Mouse (Mus musculus): ENCODE measurements around the gene Anks1b.
A peak's percentile ranks its signal among the peaks of the same experiment; 100 is the strongest.
"Not testable (repeated sequence)": the region's sequence is repeated elsewhere in the genome, so short reads cannot be mapped to it uniquely, and the experiment has no call there.

Anks1b gene

DNA sequence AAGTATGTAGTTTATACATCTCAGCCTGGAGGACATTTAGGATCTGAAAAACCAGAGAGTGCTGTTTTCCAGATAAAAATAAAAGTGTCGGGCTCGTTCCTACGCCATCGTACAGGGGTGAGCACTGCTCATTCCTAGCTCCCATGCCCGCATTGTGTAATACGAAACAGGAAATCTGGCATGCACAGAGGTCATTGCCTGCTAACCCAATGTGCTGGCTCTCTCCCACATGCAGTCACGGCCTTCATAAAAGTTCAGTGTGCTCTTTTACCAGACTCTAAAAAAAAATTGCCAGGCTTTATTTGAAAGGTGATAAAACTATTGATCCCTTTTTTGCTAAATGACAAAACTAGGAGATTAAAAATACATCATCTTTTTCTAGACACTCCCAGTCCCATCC, 689.6 kb downstream of the Anks1b start:
- no peak for DNase-seq (ENCODE audit: low spot score in 2 of 2)

DNA sequence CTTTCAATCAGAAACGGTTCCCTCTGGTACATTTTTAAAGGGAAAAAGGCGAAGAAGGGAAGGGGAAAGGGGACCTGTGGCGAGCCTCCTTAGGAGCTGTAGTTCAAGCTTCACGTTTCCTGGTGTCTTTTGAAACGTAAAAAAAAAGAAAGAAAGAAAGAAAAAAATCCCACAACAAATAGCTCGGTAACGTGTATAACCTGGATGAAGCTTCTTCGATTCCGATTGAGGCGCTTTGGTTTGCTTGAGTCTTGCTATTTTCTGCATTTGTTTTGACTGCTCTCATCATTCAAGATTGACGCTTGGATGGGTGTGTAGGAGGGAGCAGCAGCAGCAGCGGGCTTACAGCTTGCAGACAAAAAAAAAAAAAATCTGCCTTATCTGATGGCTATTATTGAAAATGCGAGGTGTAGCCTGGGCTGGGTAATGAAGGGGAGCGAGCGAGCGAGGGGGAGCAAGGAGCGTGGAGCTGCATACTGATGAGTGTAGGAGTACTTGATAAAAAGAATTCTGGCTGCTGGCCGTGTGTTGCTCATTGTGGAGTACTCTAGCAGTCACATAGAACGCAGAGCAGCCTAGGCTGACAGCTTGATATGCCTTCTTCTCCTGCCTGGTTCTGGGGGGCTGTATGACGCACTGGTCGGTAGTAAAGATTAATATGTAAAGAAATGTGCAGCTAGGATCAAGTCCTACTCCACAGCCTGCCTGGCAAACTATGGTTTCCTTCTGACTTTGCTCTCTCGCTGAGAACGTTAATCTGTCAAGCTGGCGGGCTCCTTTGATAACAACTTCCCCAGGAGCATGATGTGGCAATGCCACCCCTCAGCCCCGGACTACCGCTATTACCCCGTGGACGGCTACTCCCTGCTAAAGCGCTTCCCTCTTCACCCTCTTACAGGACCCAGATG, 703.1 kb downstream of the Anks1b start:
- peak; percentile 78 to 83 for DNase-seq (ENCODE audit: low spot score in 2 of 2)

DNA sequence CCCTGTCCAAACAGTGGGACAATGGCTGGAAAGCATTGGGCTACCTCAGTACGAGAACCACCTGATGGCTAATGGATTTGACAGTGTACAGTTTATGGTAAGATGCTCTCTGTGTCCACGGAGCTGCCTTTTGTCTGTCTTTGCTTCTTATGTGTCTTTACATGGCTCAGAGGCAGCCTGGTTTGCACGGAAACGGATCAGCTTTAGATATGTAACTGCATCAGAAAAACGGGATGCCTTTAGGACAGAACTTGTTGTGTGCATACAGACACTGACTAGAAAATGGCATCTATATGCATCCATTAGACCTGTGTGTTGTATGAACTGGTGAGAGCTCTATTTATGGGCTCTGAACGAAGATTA, 703.8 kb downstream of the Anks1b start:
- DNase-seq (ENCODE audit: low spot score in 2 of 2) = peak in 1 of 2 experiments; percentile 60

DNA sequence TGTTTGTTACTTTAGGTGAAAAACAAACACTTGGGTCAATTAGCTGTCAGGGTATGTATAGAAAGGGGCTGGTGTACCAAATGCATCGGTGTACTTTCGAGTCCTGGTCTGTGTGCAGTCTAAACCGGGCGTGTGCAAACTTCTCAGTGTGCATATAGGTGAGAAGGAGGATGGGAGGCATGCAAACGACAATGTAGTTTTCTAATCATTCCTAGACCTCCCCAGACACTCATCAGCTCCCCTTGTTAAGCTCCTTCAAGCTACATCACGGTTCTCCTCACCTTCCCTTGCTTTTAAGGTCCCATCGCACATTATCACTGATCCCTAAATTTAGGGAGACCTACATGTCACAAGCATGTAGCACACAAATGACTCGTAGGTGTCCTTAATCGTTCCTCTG, 704.5 kb downstream of the Anks1b start:
- DNase-seq (ENCODE audit: low spot score in 2 of 2) = peak in 1 of 2 experiments; percentile 55

DNA sequence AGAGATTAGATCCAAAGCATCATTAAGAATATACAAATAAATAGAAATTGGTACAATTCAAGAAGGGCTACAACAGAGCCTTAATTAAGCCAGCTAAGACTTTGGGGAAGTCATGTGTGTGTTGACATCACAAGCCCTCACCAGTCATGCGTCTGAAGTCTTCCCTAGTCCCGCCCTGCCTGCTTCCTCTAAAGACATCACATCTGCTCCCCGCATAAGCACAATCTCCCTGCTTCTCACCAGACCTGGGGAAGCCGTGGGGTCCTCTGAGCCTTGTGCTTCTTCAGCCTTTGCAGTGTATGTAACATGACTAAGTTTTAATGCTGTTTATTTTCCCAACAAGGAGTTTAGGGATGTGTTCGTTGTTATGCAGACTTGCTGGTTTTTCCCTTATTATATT, 706.7 kb downstream of the Anks1b start:
- DNase-seq (ENCODE audit: low spot score in 2 of 2) = no peak

DNA sequence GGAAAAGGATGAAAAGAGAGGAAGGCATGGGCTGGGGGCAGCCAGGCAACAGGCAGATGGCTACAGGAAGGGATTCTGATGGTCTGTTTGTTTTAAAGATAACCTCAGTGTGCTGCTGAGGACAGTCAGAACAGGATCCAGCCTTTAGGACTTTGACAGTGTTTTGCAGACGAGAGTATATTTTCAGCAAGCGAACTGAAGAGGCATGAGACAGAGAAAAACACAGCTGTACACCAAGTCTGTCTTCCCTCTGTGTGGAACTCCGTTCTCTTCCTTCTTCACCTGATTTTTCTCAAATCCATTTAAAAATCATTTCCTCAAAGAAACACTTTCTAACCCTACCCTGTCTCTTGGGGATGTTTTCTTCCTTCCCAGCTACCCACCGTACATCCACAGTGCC, 710.7 kb downstream of the Anks1b start:
- DNase-seq (ENCODE audit: low spot score in 2 of 2) = no peak

DNA sequence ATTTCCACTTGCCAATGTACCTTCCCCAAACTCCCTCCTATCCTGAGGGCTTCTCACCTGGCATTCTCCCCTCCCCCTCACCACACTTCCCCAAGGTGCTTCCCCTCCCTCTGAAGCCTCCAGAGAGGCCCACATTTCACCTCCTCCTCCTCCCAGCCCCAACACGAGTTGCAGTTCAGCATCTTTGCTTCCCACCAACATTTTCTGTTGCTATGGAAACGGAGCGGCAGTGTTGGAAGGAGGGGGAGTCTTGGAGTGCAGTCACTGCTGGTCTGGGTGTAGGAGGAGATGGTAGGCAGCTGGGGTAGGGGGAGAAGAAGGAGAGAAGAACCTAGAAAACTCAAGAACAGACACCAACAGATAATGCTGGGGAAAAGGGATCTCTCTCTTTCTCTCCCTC, 722.8 kb downstream of the Anks1b start:
- DNase-seq (ENCODE audit: low spot score in 2 of 2) = peak in 1 of 2 experiments; percentile 73

DNA sequence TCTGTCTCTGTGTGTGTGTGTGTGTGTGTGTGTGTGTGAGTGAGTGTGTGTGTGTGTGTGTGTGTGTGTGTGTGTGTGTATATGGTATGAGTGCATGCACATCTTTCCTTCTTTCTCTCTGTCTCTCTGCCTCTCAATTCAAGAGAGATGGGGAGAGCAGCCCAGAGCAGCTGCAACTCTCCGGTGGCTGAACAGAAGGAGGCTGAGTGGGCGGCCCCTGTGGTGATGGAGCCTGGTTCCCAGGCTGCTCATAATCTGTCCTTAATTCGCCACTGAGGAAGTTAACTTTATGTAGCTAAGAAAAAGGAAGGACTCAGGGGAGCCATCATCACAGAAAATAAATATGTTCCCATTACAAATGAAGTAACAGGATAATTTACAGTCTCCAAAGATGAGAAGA, 723.3 kb downstream of the Anks1b start:
- peak; percentile 73 to 74 for DNase-seq (ENCODE audit: low spot score in 2 of 2)

DNA sequence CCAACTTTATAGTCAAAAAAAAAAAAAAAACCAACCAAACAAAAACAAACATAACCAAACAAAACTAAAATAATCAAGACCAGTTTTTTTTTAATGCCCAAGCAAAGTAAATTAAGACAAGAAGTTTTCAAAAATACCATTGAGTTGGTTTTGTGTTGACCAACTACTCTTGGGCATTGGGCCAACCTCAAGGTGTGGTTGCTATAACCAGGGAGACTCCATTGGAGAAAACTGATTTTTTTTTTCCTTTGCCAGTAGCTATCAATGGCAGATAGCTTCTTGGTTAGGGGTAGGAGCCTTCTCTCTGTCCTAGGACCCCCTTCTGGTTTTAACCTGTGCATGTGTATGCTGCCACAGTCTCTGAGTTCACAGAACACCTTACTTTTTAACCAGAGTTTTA, 725.8 kb downstream of the Anks1b start:
- DNase-seq (ENCODE audit: low spot score in 2 of 2) = no peak

DNA sequence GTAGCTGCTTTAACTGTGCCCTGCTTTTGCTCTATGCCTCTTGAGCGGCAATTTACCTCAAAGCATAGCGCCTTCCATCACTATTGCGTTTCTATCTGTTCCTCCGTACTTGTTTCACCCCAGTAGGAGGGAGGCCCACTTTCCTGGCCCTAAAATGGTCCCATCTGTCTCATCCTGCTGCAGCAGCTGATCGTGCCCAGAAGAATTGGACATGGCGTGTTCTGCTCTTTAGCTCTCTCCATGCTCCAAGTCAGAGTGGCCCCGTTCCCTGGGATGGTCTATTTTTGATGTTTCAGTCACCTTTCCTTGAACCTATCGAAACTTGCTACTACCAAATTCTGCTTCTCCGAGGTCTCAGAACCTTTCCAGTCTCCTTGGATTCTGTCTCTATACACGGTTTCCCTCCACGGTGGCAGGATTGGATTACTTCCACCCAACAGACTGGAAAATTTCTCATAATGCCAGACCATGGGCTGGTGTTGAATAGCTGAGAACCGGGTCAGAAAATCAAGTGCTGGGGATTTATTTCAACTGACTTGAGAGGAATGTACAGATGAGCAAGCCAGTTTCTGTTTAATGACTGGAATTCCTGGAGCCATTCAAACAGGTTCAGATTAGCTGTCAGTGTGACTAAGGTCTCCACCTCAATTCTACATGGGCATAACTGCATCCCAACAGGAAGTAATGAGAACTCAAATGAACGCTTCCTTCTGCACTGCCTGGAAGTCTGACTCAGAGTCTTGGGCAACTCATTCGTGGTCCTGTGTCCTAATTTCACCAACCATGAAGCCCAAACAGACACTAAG, 726.6 kb downstream of the Anks1b start:
- no peak for DNase-seq (ENCODE audit: low spot score in 2 of 2)

DNA sequence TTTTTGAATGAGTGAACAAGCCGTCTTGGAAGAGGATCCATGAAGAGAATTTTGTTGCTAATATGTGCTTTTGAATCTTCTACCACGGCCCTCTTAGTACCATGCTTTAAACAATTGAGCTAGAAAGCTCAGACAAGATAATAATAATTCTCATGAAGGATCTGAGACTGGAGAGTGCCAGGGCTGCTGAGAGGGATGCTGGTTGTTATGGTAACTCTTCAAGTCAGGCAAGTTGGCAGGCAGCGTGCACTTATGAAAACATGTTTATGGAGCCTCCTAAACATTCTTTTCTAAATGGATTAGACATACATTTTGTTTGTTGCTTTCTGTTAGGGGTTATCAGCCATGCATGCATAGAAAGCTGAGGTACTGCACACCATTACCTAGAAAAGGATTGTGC, 734.3 kb downstream of the Anks1b start:
- DNase-seq (ENCODE audit: low spot score in 2 of 2) = no peak

DNA sequence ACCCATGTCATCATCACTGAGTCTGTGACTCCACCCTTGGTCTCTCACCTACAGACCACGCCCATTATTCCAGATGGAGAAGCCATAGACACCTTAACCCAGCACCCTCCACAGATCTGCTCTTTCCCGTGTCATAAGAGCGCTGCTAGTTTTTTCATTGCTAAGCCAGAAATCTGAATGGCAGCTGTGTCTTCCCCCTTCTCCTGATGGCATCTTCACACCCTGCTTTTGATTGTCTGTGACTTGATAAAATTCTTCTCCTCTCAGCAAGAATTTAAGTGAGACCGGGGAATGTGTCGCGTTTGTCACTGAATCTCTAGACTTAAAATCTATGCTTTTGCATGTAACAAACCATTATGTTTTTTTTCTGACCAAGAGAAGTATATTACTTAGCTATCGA, 736.1 kb downstream of the Anks1b start:
- DNase-seq (ENCODE audit: low spot score in 2 of 2) = no peak

DNA sequence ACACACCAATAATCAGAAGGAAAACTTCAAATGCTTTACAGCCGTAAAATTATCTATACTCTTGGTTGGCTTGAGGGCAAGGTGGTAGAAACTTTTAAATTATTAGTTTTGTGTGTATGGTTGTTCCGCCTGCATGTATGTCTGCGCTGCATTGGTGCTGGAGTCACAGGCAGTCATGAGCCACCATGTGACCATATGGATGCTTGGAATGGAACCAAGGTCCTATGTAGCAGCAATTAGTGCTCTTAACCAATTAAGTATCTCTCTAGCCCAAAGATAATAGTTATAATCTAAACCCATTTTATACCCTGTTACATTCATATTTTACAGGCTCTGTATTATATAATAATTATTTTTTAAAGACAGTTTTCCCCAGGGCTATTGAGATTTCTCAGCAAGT, 739.7 kb downstream of the Anks1b start:
- no peak for DNase-seq (ENCODE audit: low spot score in 2 of 2)

DNA sequence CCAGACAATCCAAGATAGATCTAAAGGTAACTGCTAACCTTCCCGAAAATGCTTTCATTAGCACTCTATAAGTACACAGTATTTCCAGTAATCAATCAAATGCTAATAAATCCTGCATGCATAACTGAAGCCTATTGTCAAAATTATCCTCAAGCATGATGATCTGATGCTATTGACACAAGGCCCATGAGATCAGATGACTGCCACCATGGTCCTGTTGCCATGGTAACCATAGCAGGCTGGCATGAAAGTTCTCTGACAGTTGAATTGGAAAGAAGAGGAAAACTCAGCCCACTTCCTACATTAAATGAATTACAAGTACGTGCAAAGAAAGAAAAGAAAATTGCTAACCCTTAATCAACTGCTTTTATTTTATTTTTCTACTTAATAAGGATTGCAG, 741.9 kb downstream of the Anks1b start:
- DNase-seq (ENCODE audit: low spot score in 2 of 2) = no peak

DNA sequence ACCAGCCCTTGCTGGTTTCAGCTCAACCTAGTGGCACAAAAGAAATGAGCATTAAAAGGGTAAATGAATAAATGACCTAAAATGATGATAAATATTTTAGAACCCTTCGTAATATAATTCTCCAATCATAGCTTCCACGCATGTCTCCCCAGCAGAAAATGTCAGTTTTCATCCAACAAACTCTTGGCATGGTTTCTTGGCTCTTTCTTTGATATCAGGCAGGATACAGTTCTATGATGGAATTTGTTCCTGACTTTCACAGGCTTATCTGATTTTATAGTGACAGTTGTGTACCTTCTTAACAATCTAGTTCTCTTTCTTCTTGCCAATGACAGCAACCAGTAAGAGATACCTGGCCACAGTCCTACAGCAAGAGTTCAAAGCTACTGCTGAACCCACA, 743.3 kb downstream of the Anks1b start:
- no peak for DNase-seq (ENCODE audit: low spot score in 2 of 2)

DNA sequence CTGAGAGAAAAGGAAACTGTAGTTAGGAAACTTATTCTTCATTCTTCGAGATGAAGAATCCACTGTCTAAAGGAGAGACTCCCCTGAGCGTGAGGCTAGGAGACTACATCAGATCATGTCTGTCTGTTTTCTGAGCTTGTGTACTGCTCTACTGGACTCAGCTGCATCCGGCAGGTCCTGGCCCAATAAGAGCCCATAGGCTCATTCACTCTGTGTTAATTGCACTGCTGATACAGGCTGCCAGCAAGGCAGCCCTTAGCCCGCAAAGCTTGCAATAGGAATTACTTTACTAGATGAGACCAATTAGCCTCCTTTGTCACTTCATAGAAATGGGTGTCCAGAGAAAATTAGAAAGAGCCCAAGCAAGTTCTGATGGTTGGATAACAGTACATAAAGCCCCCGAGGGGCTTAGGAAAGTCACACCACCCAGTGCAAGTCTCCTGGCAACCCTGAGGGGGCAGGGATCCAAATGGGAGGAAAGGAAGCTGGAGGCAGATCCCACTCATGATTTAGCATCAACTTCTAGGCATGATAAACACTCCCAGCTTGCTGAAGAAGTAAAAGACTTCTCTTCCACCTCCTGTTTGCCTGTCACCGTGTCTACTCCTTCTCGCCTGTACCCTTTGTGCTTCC, 744.5 kb downstream of the Anks1b start:
- no peak for DNase-seq (ENCODE audit: low spot score in 2 of 2)

DNA sequence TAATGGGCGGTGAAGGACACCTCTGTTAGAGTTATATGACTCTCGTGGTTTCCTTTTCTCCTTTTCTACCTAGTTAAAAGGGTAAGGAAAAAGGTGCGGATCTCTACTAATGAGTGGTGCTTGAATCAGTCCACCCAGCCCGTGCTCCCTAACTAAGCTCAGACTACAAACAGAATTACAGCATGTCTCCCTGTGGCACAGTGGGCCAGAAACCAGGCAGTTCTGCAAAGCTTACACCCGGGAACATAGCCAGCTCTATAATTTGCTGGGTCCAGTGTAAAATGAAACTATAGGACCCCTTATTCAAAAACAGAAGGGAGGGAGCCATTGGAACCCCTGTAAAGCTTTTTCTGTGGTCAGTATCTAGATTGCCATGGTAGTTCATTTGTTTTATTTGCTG, 754.2 kb downstream of the Anks1b start:
- DNase-seq (ENCODE audit: low spot score in 2 of 2) = no peak

DNA sequence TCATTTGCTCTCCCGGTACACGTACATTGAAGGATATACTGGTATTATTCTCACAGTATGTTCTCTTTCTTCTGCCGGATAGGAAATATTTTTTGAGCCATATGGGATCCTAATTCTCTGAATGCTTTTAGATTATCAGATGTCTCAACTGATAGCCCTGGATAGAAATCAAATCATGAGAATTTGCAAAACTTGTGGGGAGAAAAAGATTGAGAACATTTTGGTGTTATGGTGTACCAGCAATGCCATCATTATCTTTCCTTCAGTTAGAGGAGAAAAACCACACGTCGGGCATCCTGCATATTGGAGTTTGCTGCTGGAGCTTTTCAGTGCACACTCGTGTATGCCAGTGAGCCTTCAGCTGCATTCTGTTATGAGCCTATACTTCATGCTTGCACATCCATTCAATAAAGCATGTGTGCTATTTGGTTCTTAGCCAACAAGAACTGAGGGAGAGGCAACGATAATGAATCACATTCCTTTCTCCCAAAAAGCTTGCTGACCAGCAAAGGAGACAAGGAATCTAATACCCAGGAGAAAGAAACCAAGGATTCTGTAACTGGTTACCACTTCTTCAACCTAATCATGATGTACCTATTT, 756.9 kb downstream of the Anks1b start:
- no peak for DNase-seq (ENCODE audit: low spot score in 2 of 2)

DNA sequence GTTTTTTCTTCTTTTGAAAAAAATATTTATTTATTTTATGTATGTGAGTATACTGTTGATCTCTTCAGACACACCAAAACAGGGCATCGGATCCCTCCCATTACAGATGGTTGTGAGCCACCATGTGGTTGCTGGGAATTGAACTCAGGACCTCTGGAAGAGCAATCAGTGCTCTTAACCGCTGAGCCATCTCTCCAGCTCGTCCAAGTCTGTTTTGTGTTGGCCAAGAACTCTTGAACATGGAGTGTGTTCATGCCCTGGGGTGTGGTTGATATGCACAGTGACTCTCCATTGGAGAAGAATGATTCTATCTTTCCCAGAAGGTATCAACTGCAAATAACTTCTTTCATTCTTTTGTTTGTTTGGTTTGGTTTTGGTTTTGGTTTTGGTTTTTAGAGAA, 757.5 kb downstream of the Anks1b start:
- DNase-seq (ENCODE audit: low spot score in 2 of 2) = not testable (repeated sequence)

DNA sequence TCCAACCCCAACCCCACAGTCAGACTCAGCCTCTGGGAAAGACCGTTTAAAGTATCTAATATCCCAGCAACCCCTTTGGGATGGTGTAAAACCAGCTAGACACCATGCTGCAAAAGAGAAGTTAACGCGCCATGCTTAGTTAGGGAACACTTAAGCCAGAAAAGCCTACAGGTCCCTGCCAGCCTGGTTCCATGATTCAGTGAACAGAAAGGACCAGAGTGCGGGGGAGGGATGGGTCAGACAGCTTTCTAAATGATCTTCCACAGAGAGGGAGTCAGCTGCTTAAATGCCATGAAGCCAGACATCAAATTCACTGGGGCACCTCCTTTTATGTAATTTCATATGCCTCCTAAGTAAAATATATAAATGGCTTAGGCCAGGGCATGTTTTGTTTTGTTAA, 764.0 kb downstream of the Anks1b start:
- DNase-seq (ENCODE audit: low spot score in 2 of 2) = no peak

DNA sequence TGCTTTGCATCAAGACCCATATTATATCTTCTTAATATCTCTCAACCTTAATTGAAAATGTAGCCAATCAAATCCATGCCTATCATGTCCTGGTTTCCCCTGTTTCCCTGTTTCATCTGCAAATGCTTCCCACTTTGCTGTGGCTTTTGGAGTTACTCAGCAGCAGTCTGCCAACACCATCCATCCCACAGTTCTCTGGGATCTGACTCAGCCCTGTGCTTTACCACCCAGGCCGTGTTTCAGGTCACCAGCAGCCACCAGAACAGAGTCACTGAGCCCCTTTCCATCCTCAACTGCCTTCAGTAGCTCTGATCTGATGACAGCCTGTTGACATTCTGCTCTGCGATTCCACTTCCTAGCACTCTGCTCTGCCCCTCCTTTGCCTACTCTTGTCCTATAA, 776.4 kb downstream of the Anks1b start:
- DNase-seq (ENCODE audit: low spot score in 2 of 2) = no peak
